Mouse (Mus musculus): ENCODE measurements around the gene Igfbp4. TPM values are rescaled to one million over a fixed set of nuclear protein-coding genes. Genes with fewer than 3 reads are reported as not detected.

The Igfbp4 gene
- polyA plus RNA-seq, 1 experiment = 390 TPM

DNA sequence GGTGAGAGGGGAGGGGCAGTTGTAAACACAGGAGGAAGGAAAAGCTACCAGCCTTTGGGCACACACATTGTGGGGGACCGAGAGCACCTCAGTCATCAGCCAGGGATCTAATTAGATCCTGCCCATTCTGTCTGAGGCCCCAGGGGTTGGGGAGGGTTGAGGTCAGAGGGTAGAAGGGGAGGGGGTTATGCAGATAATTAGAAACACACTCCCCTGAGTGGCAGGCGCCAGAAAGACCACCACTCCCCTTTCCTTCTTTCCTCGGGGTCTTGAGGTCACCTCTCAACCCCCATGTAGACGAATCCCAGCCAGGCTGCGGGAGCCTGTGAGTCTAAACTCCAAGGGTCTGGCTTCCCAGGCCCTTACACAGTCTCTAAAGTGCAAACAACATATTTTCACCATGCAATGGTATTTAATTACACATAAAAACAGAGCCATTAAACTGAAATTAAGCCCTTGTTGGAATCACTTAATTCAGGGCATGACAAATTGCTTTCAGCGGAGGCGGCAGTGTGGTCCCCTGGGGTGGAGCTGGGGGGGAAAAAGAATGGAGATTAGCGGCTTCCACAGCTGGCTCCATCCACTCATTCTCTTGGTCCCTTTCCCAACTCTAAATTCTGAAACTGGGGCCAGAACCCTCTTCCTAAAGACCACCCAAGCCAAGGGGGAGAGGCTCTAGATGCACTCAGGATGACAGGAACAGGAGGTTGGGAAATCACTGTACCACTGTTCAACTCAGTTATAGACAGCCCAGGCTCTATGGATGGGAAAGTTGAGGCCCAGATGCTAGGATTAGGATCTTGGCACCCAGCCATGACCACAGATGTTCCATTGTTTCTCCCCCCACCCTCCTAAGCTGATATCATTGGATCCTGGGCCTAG, 14.8 kb downstream of the Igfbp4 start:
- no peak overlapping the region for H3K27ac ChIP-seq (ENCODE audit: insufficient read depth, low read depth, low read length)
- no peak overlapping the region for H3K4me3 ChIP-seq (ENCODE audit: insufficient read depth, low read length)
- H3K4me1 ChIP-seq (ENCODE audit: control insufficient read depth, insufficient read depth, low read length) = no peaks in the 10 kb centered on the region
- TF ChIP-seq POLR2A (IDR thresholded peaks at IDR 0.05; ENCODE audit: borderline replicate concordance, low read depth, low read length) (no peak), CTCF (IDR thresholded peaks at IDR 0.05; ENCODE audit: low read depth, low read length) (no peak)

DNA sequence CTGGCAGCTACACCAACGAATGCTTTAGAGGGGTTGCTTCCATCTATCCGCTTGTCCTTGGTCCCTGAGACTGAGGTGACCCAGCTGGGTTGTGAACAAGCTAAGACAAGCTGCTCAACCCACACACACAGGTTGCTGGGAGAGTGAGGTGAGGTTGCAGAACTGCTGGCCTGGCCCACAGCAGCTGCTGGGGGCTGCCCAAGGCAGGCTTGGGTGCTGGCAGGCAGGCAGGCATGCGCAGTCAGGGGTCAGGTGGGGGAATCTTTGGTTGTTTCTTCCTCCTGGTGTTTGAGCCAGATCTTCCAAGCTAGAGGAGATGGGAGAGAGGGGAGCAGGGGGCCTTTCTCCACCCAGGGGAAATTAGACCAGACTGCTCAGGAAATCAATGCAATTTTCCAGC, 19.4 kb downstream of the Igfbp4 start:
- TF ChIP-seq CTCF (IDR thresholded peaks at IDR 0.05; ENCODE audit: low read depth, low read length) (no peak), POLR2A (IDR thresholded peaks at IDR 0.05; ENCODE audit: borderline replicate concordance, low read depth, low read length) (no peak)
- Histone ChIP-seq H3K4me3 (ENCODE audit: insufficient read depth, low read length) (no peak overlapping the region), H3K27ac (ENCODE audit: insufficient read depth, low read depth, low read length) (no peak overlapping the region), H3K4me1 (ENCODE audit: control insufficient read depth, insufficient read depth, low read length) (peaks cover under 1% of the 10 kb centered on the region; the same call in 1 of the 2 replicates)

DNA sequence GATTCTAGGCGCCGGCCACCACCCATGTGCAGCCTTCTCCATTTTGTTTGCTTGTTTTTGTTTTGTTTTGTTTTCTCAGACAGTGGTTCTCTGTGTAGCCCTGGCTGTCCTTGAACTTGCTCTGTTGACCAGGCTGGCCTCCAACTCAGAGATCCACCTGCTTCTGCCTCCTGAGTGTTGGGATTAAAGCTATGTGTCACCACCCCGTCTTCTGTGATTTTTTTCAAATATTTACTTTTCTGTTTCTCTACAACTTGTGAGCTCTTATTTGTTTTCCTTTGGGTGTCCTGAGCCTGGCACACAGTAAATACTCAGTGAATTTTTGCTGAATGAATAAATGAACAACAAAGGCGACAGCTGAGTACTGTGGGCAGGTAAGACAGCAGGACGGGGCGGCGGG, 21.6 kb downstream of the Igfbp4 start:
- no peak overlapping the region for H3K27ac ChIP-seq (ENCODE audit: insufficient read depth, low read depth, low read length)
- H3K4me1 ChIP-seq (ENCODE audit: control insufficient read depth, insufficient read depth, low read length) = peaks cover 5% of the 10 kb centered on the region; the same call in 1 of the 2 replicates
- no peak overlapping the region for H3K4me3 ChIP-seq (ENCODE audit: insufficient read depth, low read length)
- no peak for TF ChIP-seq CTCF (IDR thresholded peaks at IDR 0.05; ENCODE audit: low read depth, low read length)
- no peak for TF ChIP-seq POLR2A (IDR thresholded peaks at IDR 0.05; ENCODE audit: borderline replicate concordance, low read depth, low read length)

GRCm38 (mm10) chr11:99063406-99064131, 22.5 kb downstream of the Igfbp4 start:
- H3K27ac ChIP-seq (ENCODE audit: insufficient read depth, low read depth, low read length) = no peak overlapping the region
- TF ChIP-seq CTCF (IDR thresholded peaks at IDR 0.05; ENCODE audit: low read depth, low read length) (no peak), POLR2A (IDR thresholded peaks at IDR 0.05; ENCODE audit: borderline replicate concordance, low read depth, low read length) (no peak)
- H3K4me3 ChIP-seq (ENCODE audit: insufficient read depth, low read length) = no peak overlapping the region

DNA sequence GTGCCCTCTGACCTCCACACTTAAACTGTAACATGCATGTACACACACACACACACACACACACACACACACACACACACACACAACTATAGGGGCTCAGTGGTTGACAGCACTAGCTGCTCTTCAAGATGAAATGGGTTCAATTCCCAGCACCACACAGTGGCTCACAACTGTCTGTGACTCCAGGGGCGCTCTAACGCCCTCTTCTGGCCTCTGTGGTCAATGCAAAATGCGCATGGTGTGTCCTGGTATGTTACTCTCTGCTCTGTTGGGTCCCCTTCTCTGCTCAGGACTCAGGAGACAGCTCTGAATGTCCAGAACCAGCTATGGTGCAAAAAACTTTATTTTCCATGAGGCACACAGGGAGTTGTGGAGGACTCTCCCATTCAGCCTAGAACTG, 24.3 kb downstream of the Igfbp4 start:
- Histone ChIP-seq H3K27ac (ENCODE audit: insufficient read depth, low read depth, low read length) (no peak overlapping the region), H3K4me3 (ENCODE audit: insufficient read depth, low read length) (no peak overlapping the region), H3K4me1 (ENCODE audit: control insufficient read depth, insufficient read depth, low read length) (peaks cover 12% of the 10 kb centered on the region)
- TF ChIP-seq CTCF (IDR thresholded peaks at IDR 0.05; ENCODE audit: low read depth, low read length) (no peak), POLR2A (IDR thresholded peaks at IDR 0.05; ENCODE audit: borderline replicate concordance, low read depth, low read length) (no peak)

More at GRCm38 (mm10) chr11:99063406-99064131, 22.5 kb downstream of the Igfbp4 start:
- peaks cover 9% of the 10 kb centered on the region for H3K4me1 ChIP-seq (ENCODE audit: control insufficient read depth, insufficient read depth, low read length)

DNA sequence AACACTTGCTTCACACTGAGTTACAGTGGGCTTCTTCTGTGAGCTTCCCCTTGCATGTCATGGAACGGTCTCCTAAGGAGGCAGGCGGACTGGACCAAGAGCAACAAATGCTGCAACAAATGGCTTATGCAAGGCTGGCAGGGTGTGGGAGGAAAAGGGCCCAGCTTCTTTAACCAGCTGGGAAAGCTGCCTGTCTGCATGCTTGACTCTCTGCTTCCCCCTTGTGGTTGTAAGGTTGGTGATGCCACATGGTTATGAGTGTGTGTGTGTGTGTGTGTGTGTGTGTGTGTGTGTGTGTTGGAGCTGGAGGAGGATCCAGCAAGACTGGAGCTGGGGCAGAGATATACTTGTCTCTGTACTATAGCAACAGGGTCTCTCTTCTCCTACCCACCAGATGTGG, 24.9 kb downstream of the Igfbp4 start:
- Histone ChIP-seq H3K27ac (ENCODE audit: insufficient read depth, low read depth, low read length) (no peak overlapping the region), H3K4me3 (ENCODE audit: insufficient read depth, low read length) (no peak overlapping the region), H3K4me1 (ENCODE audit: control insufficient read depth, insufficient read depth, low read length) (peaks cover 12% of the 10 kb centered on the region)
- TF ChIP-seq POLR2A (IDR thresholded peaks at IDR 0.05; ENCODE audit: borderline replicate concordance, low read depth, low read length) = no peak
- TF ChIP-seq CTCF (IDR thresholded peaks at IDR 0.05; ENCODE audit: low read depth, low read length) = peak; percentile 76

GRCm38 (mm10) chr11:99067591-99067990, 26.5 kb downstream of the Igfbp4 start:
- Histone ChIP-seq H3K4me1 (ENCODE audit: control insufficient read depth, insufficient read depth, low read length) (peaks cover 12% of the 10 kb centered on the region), H3K27ac (ENCODE audit: insufficient read depth, low read depth, low read length) (no peak overlapping the region), H3K4me3 (ENCODE audit: insufficient read depth, low read length) (no peak overlapping the region)
- no peak for TF ChIP-seq POLR2A (IDR thresholded peaks at IDR 0.05; ENCODE audit: borderline replicate concordance, low read depth, low read length)
- TF ChIP-seq CTCF (IDR thresholded peaks at IDR 0.05; ENCODE audit: low read depth, low read length) = no peak

DNA sequence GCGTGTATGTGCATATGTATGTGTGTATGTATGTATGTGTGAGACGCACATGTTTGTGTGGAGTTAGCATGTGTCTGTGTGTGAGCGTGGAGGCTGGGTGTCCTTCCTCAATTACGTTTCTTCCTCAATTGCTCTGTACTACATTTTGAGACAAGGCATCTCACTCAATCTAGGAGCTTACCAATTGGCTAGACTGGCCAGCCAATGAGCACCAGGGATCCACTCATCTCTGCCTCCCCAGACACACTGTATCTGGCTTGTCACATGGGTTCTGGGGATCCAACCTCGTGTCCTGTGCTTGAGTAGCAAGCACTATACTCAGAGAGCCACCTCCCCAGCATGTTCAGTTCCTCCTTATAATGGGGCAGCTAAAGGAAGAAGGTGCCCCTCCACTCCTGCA, 27.4 kb downstream of the Igfbp4 start:
- TF ChIP-seq POLR2A (IDR thresholded peaks at IDR 0.05; ENCODE audit: borderline replicate concordance, low read depth, low read length) (no peak), CTCF (IDR thresholded peaks at IDR 0.05; ENCODE audit: low read depth, low read length) (no peak)
- Histone ChIP-seq H3K27ac (ENCODE audit: insufficient read depth, low read depth, low read length) (no peak overlapping the region), H3K4me1 (ENCODE audit: control insufficient read depth, insufficient read depth, low read length) (peaks cover 15% of the 10 kb centered on the region), H3K4me3 (ENCODE audit: insufficient read depth, low read length) (no peak overlapping the region)

- no peak for TF ChIP-seq POLR2A (IDR thresholded peaks at IDR 0.05; ENCODE audit: borderline replicate concordance, low read depth, low read length)
- TF ChIP-seq CTCF (IDR thresholded peaks at IDR 0.05; ENCODE audit: low read depth, low read length) = no peak
- H3K27ac ChIP-seq (ENCODE audit: insufficient read depth, low read depth, low read length) = no peak overlapping the region
- no peak overlapping the region for H3K4me3 ChIP-seq (ENCODE audit: insufficient read depth, low read length)
- peaks cover 17% of the 10 kb centered on the region for H3K4me1 ChIP-seq (ENCODE audit: control insufficient read depth, insufficient read depth, low read length)
These were observed 30.8 kb downstream of the Igfbp4 start for GRCm38 (mm10) chr11:99071866-99072265.

- no peak overlapping the region for H3K27ac ChIP-seq (ENCODE audit: insufficient read depth, low read depth, low read length)
- TF ChIP-seq POLR2A (IDR thresholded peaks at IDR 0.05; ENCODE audit: borderline replicate concordance, low read depth, low read length) = no peak
- no peak for TF ChIP-seq CTCF (IDR thresholded peaks at IDR 0.05; ENCODE audit: low read depth, low read length)
- peaks cover 13% of the 10 kb centered on the region for H3K4me1 ChIP-seq (ENCODE audit: control insufficient read depth, insufficient read depth, low read length)
These were observed 32.7 kb downstream of the Igfbp4 start for GRCm38 (mm10) chr11:99073781-99074180.

More at GRCm38 (mm10) chr11:99073781-99074180, 32.7 kb downstream of the Igfbp4 start:
- no peak overlapping the region for H3K4me3 ChIP-seq (ENCODE audit: insufficient read depth, low read length)
